Mouse (Mus musculus): ENCODE measurements around the gene Rbm20.

The Rbm20 gene

GRCm38 (mm10) chr19:53676718-53677634 is at the start of gene Rbm20:
Gene Rbm20, plus strand, starts transcription at chr19:53677306.
- WGBS = 1% methylated on average over 77 of the region's 82 CpGs

- WGBS = 55% methylated on average over 2 of the region's 2 CpGs
These were observed 39.1 kb upstream of the Rbm20 start for GRCm38 (mm10) chr19:53638041-53638440.

GRCm38 (mm10) chr19:53638727-53639126 is 38.4 kb upstream of the Rbm20 start:
- WGBS = 88% methylated on average over 8 of the region's 8 CpGs

GRCm38 (mm10) chr19:53644020-53644595 is 33.0 kb upstream of the Rbm20 start:
- 86% methylated on average over 9 of the region's 9 CpGs for WGBS

- 84% methylated on average over 9 of the region's 9 CpGs for WGBS
These were observed 29.8 kb upstream of the Rbm20 start for GRCm38 (mm10) chr19:53647301-53647700.

GRCm38 (mm10) chr19:53648056-53648455 is 29.1 kb upstream of the Rbm20 start:
- 29% methylated on average over 5 of the region's 5 CpGs for WGBS

- WGBS = 21% methylated on average over 10 of the region's 10 CpGs
These were observed 28.3 kb upstream of the Rbm20 start for GRCm38 (mm10) chr19:53648802-53649236.

- WGBS = 59% methylated on average over 6 of the region's 6 CpGs
These were observed 27.7 kb upstream of the Rbm20 start for GRCm38 (mm10) chr19:53649361-53649760.

- 24% methylated on average over 5 of the region's 5 CpGs for WGBS
These were observed 27.3 kb upstream of the Rbm20 start for GRCm38 (mm10) chr19:53649802-53650201.

GRCm38 (mm10) chr19:53650921-53651320 is 26.2 kb upstream of the Rbm20 start:
- WGBS = 82% methylated on average over 7 of the region's 7 CpGs

- WGBS = 73% methylated on average over 9 of the region's 9 CpGs
These were observed 24.8 kb upstream of the Rbm20 start for GRCm38 (mm10) chr19:53652267-53652666.

- 68% methylated on average over 20 of the region's 20 CpGs for WGBS
These were observed 23.3 kb upstream of the Rbm20 start for GRCm38 (mm10) chr19:53653624-53654467.

GRCm38 (mm10) chr19:53656443-53656842 is 20.7 kb upstream of the Rbm20 start:
- 90% methylated on average over 11 of the region's 11 CpGs for WGBS

GRCm38 (mm10) chr19:53657437-53657836 is 19.7 kb upstream of the Rbm20 start:
- 71% methylated on average over 5 of the region's 5 CpGs for WGBS

- WGBS = 86% methylated on average over 9 of the region's 9 CpGs
These were observed 16.2 kb upstream of the Rbm20 start for GRCm38 (mm10) chr19:53660722-53661420.

GRCm38 (mm10) chr19:53661938-53662722 is 15.0 kb upstream of the Rbm20 start:
- WGBS = 50% methylated on average over 14 of the region's 14 CpGs

GRCm38 (mm10) chr19:53664831-53665230 is 12.3 kb upstream of the Rbm20 start:
- WGBS = 92% methylated on average over 9 of the region's 9 CpGs

GRCm38 (mm10) chr19:53665391-53665790 is 11.7 kb upstream of the Rbm20 start:
- WGBS = 96% methylated on average over 4 of the region's 4 CpGs

GRCm38 (mm10) chr19:53666708-53667107 is 10.4 kb upstream of the Rbm20 start:
- 65% methylated on average over 8 of the region's 8 CpGs for WGBS

GRCm38 (mm10) chr19:53668821-53669220 is 8.3 kb upstream of the Rbm20 start:
- WGBS = 82% methylated on average over 7 of the region's 7 CpGs

Data from cerebral cortex, adult 2 months (tissue).